Mouse (Mus musculus) embryonic fibroblast, embryonic 13.5 days (primary cell): ENCODE measurements around the gene Prkar1b.

Experiments used
- CTCF ChIP-seq: IDR thresholded peaks from 2 replicates; pipeline ENCODE4 v1.5.1; 2011; ENCODE audit warnings: mild to moderate bottlenecking, control low read depth, low read length, moderate library complexity, borderline replicate concordance; ENCODE audit not compliant: insufficient read depth
- POLR2A ChIP-seq: IDR thresholded peaks from 2 replicates; pipeline ENCODE4 v1.6.1; 2011; ENCODE audit warnings: low read depth, mild to moderate bottlenecking, control low read depth, low read length, moderate library complexity

DNA sequence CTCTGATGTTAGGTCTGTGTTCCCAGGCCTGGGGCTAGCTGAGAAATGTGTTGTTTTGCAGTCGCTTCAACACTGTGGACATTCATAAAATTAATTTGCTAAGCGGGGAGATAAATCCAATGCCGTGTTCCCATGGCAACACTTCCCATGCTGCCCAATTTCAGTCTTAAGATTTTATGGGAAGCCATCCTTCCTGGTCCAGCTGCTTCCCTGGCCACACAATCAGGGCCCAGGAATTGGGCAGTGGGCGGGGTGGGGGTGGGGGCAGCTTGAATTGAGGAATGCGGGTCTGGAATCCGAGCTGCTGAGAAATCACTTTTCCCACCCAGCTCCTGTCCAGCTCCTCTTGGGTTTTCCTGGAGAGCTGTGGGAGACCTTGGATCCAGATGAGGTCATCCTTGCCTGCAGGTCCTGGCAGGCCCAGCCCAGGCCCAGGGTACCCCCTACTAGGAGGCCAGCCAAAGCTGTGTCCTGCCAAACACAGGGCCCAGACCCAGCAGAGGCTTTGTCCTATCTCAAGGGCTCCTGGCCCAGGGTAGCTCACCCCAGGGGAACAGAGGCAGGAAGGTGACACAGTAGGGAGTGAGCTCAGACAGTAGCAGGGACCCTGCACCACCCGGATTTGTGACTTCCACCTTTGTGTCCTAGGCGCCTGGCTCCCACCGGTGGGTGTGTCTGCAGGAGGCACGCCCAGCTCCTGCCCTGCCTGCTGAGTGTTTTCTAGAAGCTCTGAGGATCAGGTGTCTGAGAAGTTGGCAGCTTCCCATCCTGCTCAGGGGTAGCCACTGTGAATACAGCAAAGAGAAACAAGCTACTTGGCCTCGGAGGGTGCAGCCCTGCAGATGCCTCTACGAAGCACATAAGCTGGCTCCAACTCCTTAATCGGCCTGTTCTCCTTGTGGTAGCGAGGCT lies 116.1 kb downstream of the Prkar1b start:
- no peak for TF ChIP-seq CTCF
- TF ChIP-seq POLR2A, result no peak
